Mouse (Mus musculus): ENCODE results near the gene Kcnj14.

The Kcnj14 gene

GRCm38 (mm10) chr7:45831128-45831525, 6.5 kb upstream of the Kcnj14 start:
- DNase-seq (ENCODE audit: low spot score in 2 of 2): no peak

- peak; percentile 51 to 68 for DNase-seq (ENCODE audit: low spot score in 2 of 2)
Observed at GRCm38 (mm10) chr7:45830427-45831127, 6.0 kb upstream of the Kcnj14 start, which contains the start of gene Grwd1. Grwd1 (minus strand) TSS chr7:45830944.

GRCm38 (mm10) chr7:45826631-45827030, 2.0 kb upstream of the Kcnj14 start:
- no peak for DNase-seq (ENCODE audit: low spot score in 2 of 2)

GRCm38 (mm10) chr7:45820913-45821312, 3.7 kb downstream of the Kcnj14 start:
- DNase-seq (ENCODE audit: low spot score in 2 of 2): no peak

GRCm38 (mm10) chr7:45819843-45820242, 4.7 kb downstream of the Kcnj14 start:
- DNase-seq (ENCODE audit: low spot score in 2 of 2): no peak

- no peak for DNase-seq (ENCODE audit: low spot score in 2 of 2)
Observed at GRCm38 (mm10) chr7:45815984-45816351, 8.6 kb downstream of the Kcnj14 start.

GRCm38 (mm10) chr7:45815323-45815983, 9.1 kb downstream of the Kcnj14 start:
- DNase-seq (ENCODE audit: low spot score in 2 of 2): no peak

GRCm38 (mm10) chr7:45814841-45815240, 9.7 kb downstream of the Kcnj14 start:
- no peak for DNase-seq (ENCODE audit: low spot score in 2 of 2)

- peak; percentile 95 to 99 for DNase-seq (ENCODE audit: low spot score in 2 of 2)
Observed at GRCm38 (mm10) chr7:45813787-45814779, 10.5 kb downstream of the Kcnj14 start, which contains the start of gene Cyth2. Cyth2 (minus strand) TSS chr7:45814581.

- DNase-seq (ENCODE audit: low spot score in 2 of 2): no peak
Observed at GRCm38 (mm10) chr7:45812921-45813320, 11.7 kb downstream of the Kcnj14 start.

- no peak for DNase-seq (ENCODE audit: low spot score in 2 of 2)
Observed at GRCm38 (mm10) chr7:45809276-45810075, 15.1 kb downstream of the Kcnj14 start.

- no peak for DNase-seq (ENCODE audit: low spot score in 2 of 2)
Observed at GRCm38 (mm10) chr7:45808471-45808870, 16.1 kb downstream of the Kcnj14 start.

- no peak for DNase-seq (ENCODE audit: low spot score in 2 of 2)
Observed at GRCm38 (mm10) chr7:45805941-45806340, 18.6 kb downstream of the Kcnj14 start.

GRCm38 (mm10) chr7:45802551-45802950, 22.0 kb downstream of the Kcnj14 start:
- no peak for DNase-seq (ENCODE audit: low spot score in 2 of 2)

GRCm38 (mm10) chr7:45801348-45801747, 23.2 kb downstream of the Kcnj14 start:
- DNase-seq (ENCODE audit: low spot score in 2 of 2): peak; percentile 81 to 89

GRCm38 (mm10) chr7:45800546-45801204, 23.9 kb downstream of the Kcnj14 start:
- DNase-seq (ENCODE audit: low spot score in 2 of 2): peak in 1 of 2 experiments; percentile 25

- DNase-seq (ENCODE audit: low spot score in 2 of 2): no peak
Observed at GRCm38 (mm10) chr7:45800001-45800400, 24.6 kb downstream of the Kcnj14 start.

GRCm38 (mm10) chr7:45798931-45799330, 25.7 kb downstream of the Kcnj14 start:
- no peak for DNase-seq (ENCODE audit: low spot score in 2 of 2)

GRCm38 (mm10) chr7:45798511-45798836, 26.1 kb downstream of the Kcnj14 start:
- no peak for DNase-seq (ENCODE audit: low spot score in 2 of 2)

- DNase-seq (ENCODE audit: low spot score in 2 of 2): no peak
Observed at GRCm38 (mm10) chr7:45797661-45798510, 26.7 kb downstream of the Kcnj14 start.
